Mouse (Mus musculus) limb, embryonic 13.5 days (tissue): ENCODE results near the gene Lima1. TPM values are rescaled to one million over a fixed set of nuclear protein-coding genes. Genes with fewer than 3 reads are reported as not detected.

ENCODE experiments used
- ATAC-seq: fragments of 200-750 bp; cut with Nextera tagmentation; 2 replicates; pipeline ENCODE4 v1.8.0; 2017; ENCODE audit warnings: low read depth, moderate number of reproducible peaks, moderate TSS enrichment; ENCODE audit not compliant: low FRiP score
- H3K27ac ChIP-seq: fragments of 300-500 bp; sonication (generic); 2 replicates; pipeline ENCODE4 v1.5.1; 2015; ENCODE audit warnings: inconsistent platforms, mild to moderate bottlenecking, moderate library complexity
- H3K27me3 ChIP-seq: fragments of 300-500 bp; sonication (generic); 2 replicates; pipeline ENCODE4 v1.6.1; 2015; ENCODE audit warnings: mild to moderate bottlenecking, inconsistent platforms
- H3K36me3 ChIP-seq: fragments of 300-500 bp; sonication (generic); 2 replicates; pipeline ENCODE4 v1.6.1; 2015; ENCODE audit warnings: inconsistent platforms, mild to moderate bottlenecking, moderate library complexity
- H3K4me1 ChIP-seq: fragments of 300-500 bp; sonication (generic); 2 replicates; pipeline ENCODE4 v1.6.1; 2015; ENCODE audit warnings: inconsistent platforms
- H3K4me2 ChIP-seq: fragments of 300-500 bp; sonication (generic); replicated peaks from 2 replicates; pipeline ENCODE4 v1.6.1; 2015; ENCODE audit warnings: inconsistent platforms, mild to moderate bottlenecking, moderate library complexity
- H3K4me3 ChIP-seq: fragments of 300-500 bp; sonication (generic); 2 replicates; pipeline ENCODE4 v1.5.1; 2015; ENCODE audit warnings: moderate library complexity, mild to moderate bottlenecking, inconsistent platforms
- H3K9ac ChIP-seq: fragments of 300-500 bp; sonication (generic); 2 replicates; pipeline ENCODE4 v1.6.1; 2015; ENCODE audit warnings: mild to moderate bottlenecking, inconsistent platforms
- H3K9me3 ChIP-seq: fragments of 300-500 bp; sonication (generic); 2 replicates; pipeline ENCODE4 v1.6.1; 2016; ENCODE audit warnings: inconsistent platforms
- WGBS: fragments of 180-500 bp; shearing (Covaris S2); methylation state at CpG from one replicate; pipeline ENCODE4 v1.1.7; 2015; 5-methylcytosine and 5-hydroxymethylcytosine counted together
- polyA plus RNA-seq: library from polyadenylated mRNA; unstranded; fragments of >200 nt; fragmentation: Nextera tagmentation; extraction: Ambion mirVana; gene quantifications from 2 replicates; pipeline ENCODE4 v1.2.1, GENCODE M21; 2015

Lima1 gene
- polyA plus RNA-seq, 1 experiment from 2014 or later: 101 TPM

GRCm38 (mm10) chr15:99850265-99850664 lies 25.0 kb downstream of the Lima1 start:
- no peak overlapping the region for H3K4me3 ChIP-seq
- H3K36me3 ChIP-seq: no peaks in the 10 kb centered on the region
- H3K27me3 ChIP-seq: no peaks in the 10 kb centered on the region
- no peaks in the 10 kb centered on the region for H3K9me3 ChIP-seq
- no peak overlapping the region for H3K4me2 ChIP-seq
- WGBS: 77% methylated on average over 3 of the region's 3 CpGs
- no peak overlapping the region for H3K9ac ChIP-seq
- ATAC-seq: no peak
- H3K4me1 ChIP-seq: peaks cover 18% of the 10 kb centered on the region
- no peak overlapping the region for H3K27ac ChIP-seq

GRCm38 (mm10) chr15:99847937-99848336 lies 27.3 kb downstream of the Lima1 start:
- Histone ChIP-seq H3K4me2 (peak overlapping the region; percentile 25; the same call in 1 of the 2 replicates), H3K4me1 (peaks cover 18% of the 10 kb centered on the region), H3K36me3 (no peaks in the 10 kb centered on the region), H3K4me3 (no peak overlapping the region), H3K27ac (peak overlapping the region; percentile 84), H3K9ac (no peak overlapping the region), H3K27me3 (no peaks in the 10 kb centered on the region), H3K9me3 (no peaks in the 10 kb centered on the region)
- peak; percentile 91 for ATAC-seq
- 30% methylated on average over 8 of the region's 8 CpGs for WGBS

GRCm38 (mm10) chr15:99847207-99847881 lies 27.9 kb downstream of the Lima1 start:
- Histone ChIP-seq H3K36me3 (no peaks in the 10 kb centered on the region), H3K4me2 (0 out of 2 replicates have a peak overlapping the region, but pooled peaks have one; percentile 25), H3K4me1 (peaks cover 18% of the 10 kb centered on the region), H3K4me3 (no peak overlapping the region), H3K27ac (peak overlapping the region; percentile 17; the same call in 1 of the 2 replicates), H3K27me3 (no peaks in the 10 kb centered on the region), H3K9me3 (no peaks in the 10 kb centered on the region), H3K9ac (no peak overlapping the region)
- ATAC-seq: no peak
- WGBS: 44% methylated on average over 13 of the region's 13 CpGs

DNA sequence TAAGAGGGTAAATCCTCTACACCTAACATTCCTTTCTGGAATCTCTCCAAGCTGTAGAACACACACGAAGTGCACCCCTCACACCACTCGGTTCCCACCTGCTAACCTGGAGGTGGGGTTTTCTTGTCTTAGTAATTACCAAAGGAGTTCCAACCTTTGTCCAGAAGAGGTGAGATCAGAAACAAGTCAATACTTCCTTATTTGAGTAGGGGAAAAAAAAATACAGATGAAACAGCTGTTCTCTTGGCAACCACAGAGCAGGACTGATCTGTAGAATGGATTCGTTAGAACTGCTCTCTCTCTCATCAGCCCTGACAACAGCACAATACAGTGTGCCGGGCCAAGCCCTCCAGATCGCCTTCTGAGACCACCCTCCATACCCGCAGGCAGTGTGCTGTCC lies 28.6 kb downstream of the Lima1 start:
- Histone ChIP-seq H3K4me1 (peaks cover 18% of the 10 kb centered on the region), H3K9ac (no peak overlapping the region), H3K4me2 (no peak overlapping the region), H3K27ac (no peak overlapping the region; the same call in 1 of the 2 replicates), H3K36me3 (no peaks in the 10 kb centered on the region), H3K9me3 (no peaks in the 10 kb centered on the region), H3K27me3 (no peaks in the 10 kb centered on the region), H3K4me3 (no peak overlapping the region)
- ATAC-seq: no peak
- 58% methylated on average over 6 of the region's 6 CpGs for WGBS

- 80% methylated on average over 3 of the region's 3 CpGs for WGBS
- Histone ChIP-seq H3K4me1 (peaks cover 23% of the 10 kb centered on the region), H3K9me3 (0 out of 2 replicates have a peak, but pooled peaks cover 3% of the 10 kb centered on the region), H3K27ac (no peak overlapping the region), H3K27me3 (no peaks in the 10 kb centered on the region), H3K4me3 (no peak overlapping the region), H3K36me3 (no peaks in the 10 kb centered on the region), H3K4me2 (no peak overlapping the region), H3K9ac (no peak overlapping the region)
- ATAC-seq: no peak
These were observed 31.4 kb downstream of the Lima1 start for GRCm38 (mm10) chr15:99843856-99844255.

DNA sequence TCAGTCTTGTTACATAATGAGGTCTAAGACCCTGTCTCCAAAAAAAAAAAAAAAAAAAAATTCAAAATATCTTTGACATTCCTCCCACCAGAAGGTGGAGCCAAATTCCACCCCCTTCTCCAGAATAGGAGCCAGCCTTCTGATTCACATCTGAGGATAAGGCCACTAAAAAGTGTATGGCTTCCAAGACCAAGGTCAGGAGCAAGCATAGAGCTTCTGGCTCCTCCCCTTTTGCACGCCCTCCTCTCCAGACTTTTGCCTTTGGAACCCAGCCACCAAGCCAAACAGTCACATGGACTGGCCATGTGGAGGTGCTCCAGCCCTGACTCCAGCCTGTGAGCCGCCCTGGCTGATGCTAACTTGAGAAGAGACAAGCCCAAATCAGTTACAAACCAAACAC lies 35.3 kb downstream of the Lima1 start:
- no peak overlapping the region for H3K27ac ChIP-seq
- no peak for ATAC-seq
- H3K36me3 ChIP-seq: no peaks in the 10 kb centered on the region
- 71% methylated on average over 2 of the region's 2 CpGs for WGBS
- H3K4me1 ChIP-seq: peaks cover 5% of the 10 kb centered on the region; the same call in 1 of the 2 replicates
- H3K4me2 ChIP-seq: no peak overlapping the region
- no peak overlapping the region for H3K9ac ChIP-seq
- H3K9me3 ChIP-seq: 0 out of 2 replicates have a peak, but pooled peaks cover 3% of the 10 kb centered on the region
- no peaks in the 10 kb centered on the region for H3K27me3 ChIP-seq
- H3K4me3 ChIP-seq: no peak overlapping the region

DNA sequence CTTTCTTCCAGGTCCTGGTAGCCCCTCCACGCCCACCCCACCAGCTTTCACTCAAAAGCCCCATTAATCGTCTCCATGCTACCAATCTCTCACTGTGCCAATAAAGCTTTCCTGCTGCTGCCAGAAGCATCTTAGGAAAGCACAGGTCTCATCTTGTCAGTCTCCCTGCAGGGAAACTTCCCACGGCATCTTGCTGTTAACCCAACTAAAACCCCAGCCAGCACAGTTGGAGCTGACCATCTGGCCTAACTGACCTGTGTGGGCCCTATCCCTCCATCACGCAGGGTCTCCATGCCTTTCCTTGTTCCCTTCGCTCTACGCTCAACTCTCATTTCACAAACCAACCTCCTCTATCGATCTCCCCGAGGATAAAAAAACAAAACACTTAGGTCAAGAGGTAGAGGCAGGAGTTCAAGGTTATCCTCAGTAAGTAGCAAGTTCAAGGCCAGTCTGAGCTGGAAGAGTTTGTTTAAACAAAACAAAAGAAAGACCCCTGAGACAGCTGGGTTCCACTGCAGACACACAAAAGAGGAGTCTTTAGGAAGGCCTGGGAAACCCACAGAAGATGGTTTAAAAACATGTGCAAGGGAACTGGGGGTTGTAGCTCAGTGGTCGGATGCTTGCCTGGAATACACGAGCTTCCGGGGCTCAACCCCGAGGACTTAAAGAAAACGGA lies 36.0 kb downstream of the Lima1 start:
- no peak for ATAC-seq
- Histone ChIP-seq H3K27me3 (no peaks in the 10 kb centered on the region), H3K27ac (no peak overlapping the region), H3K9ac (no peak overlapping the region), H3K36me3 (no peaks in the 10 kb centered on the region), H3K9me3 (0 out of 2 replicates have a peak, but pooled peaks cover 3% of the 10 kb centered on the region), H3K4me1 (peaks cover 5% of the 10 kb centered on the region; the same call in 1 of the 2 replicates), H3K4me3 (no peak overlapping the region), H3K4me2 (no peak overlapping the region)
- 77% methylated on average over 13 of the region's 13 CpGs for WGBS

- peaks cover 5% of the 10 kb centered on the region; the same call in 1 of the 2 replicates for H3K4me1 ChIP-seq
- 0 out of 2 replicates have a peak, but pooled peaks cover 3% of the 10 kb centered on the region for H3K9me3 ChIP-seq
- H3K4me3 ChIP-seq: no peak overlapping the region
- H3K36me3 ChIP-seq: no peaks in the 10 kb centered on the region
- WGBS: 73% methylated on average over 7 of the region's 7 CpGs
- no peak overlapping the region for H3K4me2 ChIP-seq
- no peak overlapping the region for H3K9ac ChIP-seq
- no peaks in the 10 kb centered on the region for H3K27me3 ChIP-seq
- H3K27ac ChIP-seq: no peak overlapping the region
- no peak for ATAC-seq
These were observed 37.7 kb downstream of the Lima1 start for GRCm38 (mm10) chr15:99837561-99837960.

DNA sequence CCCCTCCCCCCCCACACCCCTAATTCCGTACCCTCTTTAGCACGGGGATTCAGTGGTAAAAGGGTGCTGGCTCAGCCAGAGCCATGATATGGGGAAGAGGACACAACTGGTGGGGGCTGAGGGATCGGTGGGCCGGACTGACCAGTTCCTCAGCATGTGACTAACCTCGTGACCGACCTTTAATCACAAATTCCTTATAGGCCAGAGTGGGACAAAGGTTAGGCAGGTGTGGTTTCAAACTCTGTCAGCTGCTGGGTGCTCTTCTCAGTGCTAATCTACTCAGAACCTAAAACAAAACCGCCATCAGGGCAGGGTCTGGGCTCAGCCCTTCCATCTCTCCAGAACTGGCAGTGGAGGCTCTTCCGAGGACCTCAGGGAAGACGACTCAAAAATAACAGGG lies 40.1 kb downstream of the Lima1 start:
- WGBS: 61% methylated on average over 9 of the region's 9 CpGs
- no peaks in the 10 kb centered on the region for H3K27me3 ChIP-seq
- H3K27ac ChIP-seq: no peak overlapping the region
- no peaks in the 10 kb centered on the region for H3K36me3 ChIP-seq
- H3K4me1 ChIP-seq: peaks cover 5% of the 10 kb centered on the region; the same call in 1 of the 2 replicates
- H3K9me3 ChIP-seq: no peaks in the 10 kb centered on the region
- H3K4me2 ChIP-seq: no peak overlapping the region
- no peak overlapping the region for H3K4me3 ChIP-seq
- ATAC-seq: no peak
- H3K9ac ChIP-seq: no peak overlapping the region

DNA sequence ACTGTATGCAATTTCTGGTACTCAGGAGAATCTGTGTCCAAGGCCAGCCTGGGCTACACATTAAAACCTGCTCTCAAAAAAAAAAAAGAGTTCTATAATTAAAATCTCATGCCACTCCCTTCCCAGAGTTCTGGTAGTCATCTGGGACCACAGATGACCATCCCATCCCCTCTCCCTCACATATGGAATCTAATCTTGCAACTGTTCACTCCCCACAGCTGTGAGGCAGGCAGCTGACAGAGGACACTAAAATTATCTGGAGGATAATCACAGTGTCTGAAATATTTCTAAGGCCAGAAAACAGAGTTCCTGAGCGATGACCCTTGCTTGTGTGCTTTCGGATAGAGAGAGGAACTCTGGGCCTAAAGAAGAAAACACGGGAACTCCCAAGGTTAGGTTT lies 40.6 kb downstream of the Lima1 start:
- no peak overlapping the region for H3K4me2 ChIP-seq
- peaks cover 5% of the 10 kb centered on the region; the same call in 1 of the 2 replicates for H3K4me1 ChIP-seq
- H3K36me3 ChIP-seq: no peaks in the 10 kb centered on the region
- H3K27ac ChIP-seq: no peak overlapping the region
- H3K27me3 ChIP-seq: no peaks in the 10 kb centered on the region
- 63% methylated on average over 3 of the region's 3 CpGs for WGBS
- H3K9me3 ChIP-seq: no peaks in the 10 kb centered on the region
- no peak overlapping the region for H3K9ac ChIP-seq
- H3K4me3 ChIP-seq: no peak overlapping the region
- 0 out of 2 replicates have a peak, but pooled peaks have one; percentile 32 for ATAC-seq

DNA sequence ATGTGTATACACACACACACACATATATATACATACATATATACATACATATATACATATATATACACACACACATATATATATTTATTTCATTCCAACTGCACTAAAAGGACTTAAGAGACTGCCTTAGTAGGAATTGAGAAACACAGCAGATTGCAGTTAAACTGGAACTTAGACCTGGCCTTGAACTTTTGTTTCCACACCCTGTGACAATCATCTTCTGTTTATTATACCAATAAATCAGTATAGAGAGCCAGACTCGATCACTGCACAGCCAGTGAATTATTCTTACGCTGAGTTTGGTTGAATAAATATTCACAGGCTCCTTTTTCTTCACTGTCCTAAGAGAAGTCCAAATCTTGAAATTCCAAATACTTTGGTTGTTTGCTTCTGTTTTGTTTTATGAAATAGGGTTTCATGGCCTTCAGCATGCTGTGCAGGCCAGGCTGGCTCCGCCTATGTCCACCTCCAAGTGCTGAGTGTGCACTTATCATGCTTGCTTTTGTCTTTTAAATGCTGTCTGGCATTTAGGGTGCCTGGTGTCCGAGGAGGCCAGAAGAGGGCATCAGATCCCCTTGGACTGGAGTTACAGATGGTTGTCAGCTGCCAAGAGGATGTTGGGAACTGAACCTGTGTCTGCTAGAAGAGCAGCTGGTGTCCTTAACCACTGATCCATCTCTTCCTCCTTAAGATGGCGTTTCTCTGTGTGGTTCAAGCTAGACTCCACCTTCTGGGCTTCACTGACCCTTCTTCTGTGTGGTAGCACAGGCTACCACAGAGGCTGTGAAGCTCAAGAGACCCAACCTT lies 41.4 kb downstream of the Lima1 start:
- Histone ChIP-seq H3K27me3 (no peaks in the 10 kb centered on the region), H3K4me3 (no peak overlapping the region), H3K36me3 (no peaks in the 10 kb centered on the region), H3K9me3 (no peaks in the 10 kb centered on the region), H3K27ac (peak overlapping the region; percentile 22; the same call in 1 of the 2 replicates), H3K9ac (no peak overlapping the region), H3K4me1 (peaks cover under 1% of the 10 kb centered on the region; the same call in 1 of the 2 replicates), H3K4me2 (no peak overlapping the region)
- 77% methylated on average over 5 of the region's 5 CpGs for WGBS
- ATAC-seq: no peak

- WGBS: 56% methylated on average over 5 of the region's 5 CpGs
- ATAC-seq: no peak
- Histone ChIP-seq H3K9ac (no peak overlapping the region), H3K27me3 (no peaks in the 10 kb centered on the region), H3K4me1 (no peaks in the 10 kb centered on the region), H3K9me3 (no peaks in the 10 kb centered on the region), H3K4me3 (no peak overlapping the region), H3K36me3 (no peaks in the 10 kb centered on the region), H3K4me2 (no peak overlapping the region), H3K27ac (no peak overlapping the region)
These were observed 43.7 kb downstream of the Lima1 start for GRCm38 (mm10) chr15:99831535-99831934.
